Mouse (Mus musculus) liver, postnatal 0 days (tissue): ENCODE results near the gene Supt5.

Source experiments
- CTCF ChIP-seq: sonication (generic); IDR thresholded peaks from 2 replicates; pipeline ENCODE4 v1.5.1; 2016; ENCODE audit warnings: antibody characterized with exemption, low read depth
- EP300 ChIP-seq: IDR thresholded peaks from 2 replicates; pipeline ENCODE4 v1.6.1; 2016; ENCODE audit warnings: antibody characterized with exemption, low read depth, mild to moderate bottlenecking

GRCm38 (mm10) chr7:28382347-28382951, 43.9 kb upstream of the Supt5 start:
- TF ChIP-seq CTCF (no peak), EP300 (no peak)
